Mouse (Mus musculus) 3T3-L1 (cell line): ENCODE data around the gene Kdsr.
"Not testable (repeated sequence)": the region's sequence is repeated elsewhere in the genome, so short reads cannot be mapped to it uniquely, and the experiment has no call there.

Experiments
- DNase-seq: peaks from one replicate; pipeline ENCODE4 v3.0.0-alpha.2; 2015; ENCODE audit warnings: low read depth, low spot score

Gene Kdsr

DNA sequence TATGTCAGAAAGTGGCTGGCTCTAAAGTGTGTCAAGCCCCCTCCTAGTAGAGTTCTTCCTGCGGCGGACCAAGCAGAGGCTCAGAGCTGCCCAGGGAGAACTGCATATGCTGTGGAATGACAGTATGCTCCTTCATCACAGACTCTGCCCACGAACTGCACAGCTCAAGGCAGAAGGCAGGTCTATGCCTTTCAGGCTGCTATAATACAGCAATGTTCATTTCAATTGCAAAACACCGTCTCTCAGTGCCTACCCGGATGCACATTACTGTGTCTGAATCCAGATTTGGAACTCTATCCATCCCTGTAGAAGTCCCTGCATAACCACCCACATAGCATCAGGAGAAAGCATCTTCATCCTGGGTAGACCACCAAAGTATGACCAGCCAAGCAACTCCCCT, 19.7 kb downstream of the Kdsr start:
- no peak for DNase-seq

DNA sequence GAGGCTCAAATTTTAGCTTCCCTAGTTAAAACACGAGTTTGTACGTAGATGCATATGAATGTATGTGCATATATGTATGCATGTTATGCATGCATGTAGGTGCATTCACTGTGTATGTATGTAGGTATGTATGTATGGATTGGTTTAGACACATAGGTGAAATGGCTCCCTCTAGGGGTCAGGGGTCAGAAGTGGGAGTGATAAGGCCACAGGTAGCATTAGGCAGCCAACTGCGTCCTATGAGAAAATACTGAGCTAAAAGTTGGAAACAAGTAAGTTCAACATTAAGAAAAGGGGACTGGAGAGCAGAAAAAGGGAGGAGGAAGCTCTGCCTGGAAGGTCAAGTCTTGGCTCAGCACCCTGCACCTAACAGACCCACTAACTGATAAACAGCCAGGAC, 21.4 kb downstream of the Kdsr start:
- DNase-seq: peak; percentile 33

DNA sequence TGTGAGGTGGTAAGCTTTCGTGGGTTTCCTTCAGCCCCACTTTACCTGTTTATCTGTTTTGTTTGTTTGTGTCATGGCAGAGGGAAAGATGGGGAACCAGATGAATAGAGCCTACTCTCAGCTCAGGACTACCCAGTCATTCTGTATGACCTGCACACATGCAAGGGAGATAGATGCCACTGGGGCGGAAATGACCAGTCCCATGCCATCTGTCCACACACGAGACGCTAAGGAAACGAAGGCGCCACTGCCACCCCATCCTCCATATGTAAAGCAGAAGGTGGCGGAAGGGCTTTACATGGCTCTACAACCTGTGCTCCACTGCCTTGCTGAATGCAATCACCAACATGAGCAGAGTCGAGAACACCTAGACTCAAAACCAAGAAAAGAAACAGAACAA, 23.3 kb downstream of the Kdsr start:
- DNase-seq: no peak

DNA sequence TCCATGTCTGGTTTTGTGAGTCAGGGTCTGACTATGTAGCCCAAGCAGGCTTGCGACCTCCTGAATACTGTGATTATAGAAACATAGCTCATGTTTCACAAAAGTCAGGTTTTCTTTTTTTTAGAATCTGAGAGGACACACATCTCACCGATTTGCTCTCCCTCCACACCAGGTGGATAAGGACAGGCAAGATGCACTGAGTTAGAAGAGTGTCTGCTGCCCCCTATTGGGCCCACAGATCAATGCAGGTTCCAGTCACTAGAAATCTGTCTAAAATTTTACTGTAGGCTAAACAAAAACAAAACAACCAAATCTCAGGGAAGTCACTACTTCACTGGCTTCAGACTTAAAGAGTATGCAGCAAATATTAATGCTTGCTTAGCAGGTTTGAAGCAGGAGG, 23.9 kb downstream of the Kdsr start:
- DNase-seq: peak; percentile 76

DNA sequence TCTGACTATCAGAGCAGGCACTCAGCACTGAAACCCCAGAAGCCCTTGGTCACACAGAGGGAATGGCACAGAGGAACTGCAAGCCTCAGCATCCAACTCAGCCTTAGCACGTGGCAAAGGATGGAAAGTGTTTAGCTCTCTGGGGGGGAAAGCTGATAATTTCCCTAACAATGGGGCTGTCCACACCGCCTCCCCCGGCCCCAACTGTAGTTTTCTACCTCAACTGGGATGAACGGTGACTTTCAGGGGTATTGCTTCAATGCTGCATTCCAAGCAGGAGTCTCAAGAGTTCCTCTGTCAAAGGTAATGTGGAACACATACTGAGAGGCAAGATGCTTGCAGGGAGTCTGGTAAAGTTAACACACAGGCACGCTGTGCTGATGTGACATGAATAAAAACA, 37.5 kb downstream of the Kdsr start:
- DNase-seq: no peak

DNA sequence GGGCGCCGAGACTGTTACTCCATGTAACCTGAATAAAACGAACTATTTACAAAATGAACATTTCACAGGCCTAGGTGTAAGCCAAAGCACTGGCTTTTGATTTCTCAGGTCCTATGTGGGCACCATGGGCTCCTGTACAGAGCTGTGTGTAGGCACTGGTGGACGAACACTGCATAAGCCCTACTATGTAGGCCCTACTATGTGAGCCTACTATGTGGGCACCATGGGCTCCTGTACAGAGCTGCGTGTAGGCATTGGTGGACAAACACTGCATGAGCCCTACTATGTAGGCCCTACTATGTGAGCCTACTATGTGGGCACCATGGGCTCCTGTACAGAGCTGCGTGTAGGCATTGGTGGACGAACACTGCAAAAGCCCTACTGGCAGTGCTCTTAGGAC, 41.8 kb downstream of the Kdsr start:
- DNase-seq: not testable (repeated sequence)

DNA sequence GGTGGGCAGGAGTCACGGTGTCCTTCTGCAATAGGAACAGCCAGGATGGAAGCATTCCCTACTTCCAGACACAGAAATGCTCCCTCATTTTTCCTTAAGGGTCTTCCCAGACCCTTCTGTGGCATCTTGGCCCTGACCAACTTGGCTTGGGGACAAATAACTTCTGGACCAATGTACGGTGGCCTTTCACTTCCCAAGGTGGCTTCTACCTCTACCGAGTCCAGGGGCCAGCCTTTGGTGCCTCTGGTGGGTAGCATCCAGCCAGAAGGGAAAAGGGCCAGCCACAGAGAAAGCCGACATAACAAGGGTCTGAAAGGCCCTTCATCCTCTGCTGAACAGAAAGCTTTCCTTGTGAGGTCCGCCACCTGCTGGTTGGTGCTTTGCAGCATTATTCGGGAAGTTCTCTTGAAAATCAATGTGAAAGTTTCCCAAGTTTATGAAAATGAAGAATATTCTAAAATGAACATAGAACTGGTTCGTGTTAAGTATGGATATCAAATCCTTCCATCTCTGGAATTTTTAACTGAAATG, 42.4 kb downstream of the Kdsr start:
- peak; percentile 89 for DNase-seq

DNA sequence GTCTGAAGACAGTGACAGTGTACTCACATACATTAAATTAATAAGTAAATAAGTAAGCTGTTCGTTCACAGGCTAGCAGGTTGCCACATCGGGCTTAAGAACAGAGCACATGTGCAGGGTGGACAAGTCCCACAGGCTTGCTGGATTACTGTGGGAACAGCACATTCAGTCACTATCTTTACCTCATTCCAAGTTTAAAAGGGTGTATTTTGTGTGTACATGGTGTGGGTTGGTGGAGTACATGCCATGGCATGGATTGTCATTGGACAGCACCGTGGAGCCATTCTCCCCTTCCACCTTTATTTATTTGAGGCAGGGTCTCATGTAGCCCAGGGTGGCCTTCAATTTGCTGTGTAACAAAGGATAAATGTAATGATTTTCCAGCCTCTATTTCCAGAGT, 43.4 kb downstream of the Kdsr start:
- DNase-seq: no peak

DNA sequence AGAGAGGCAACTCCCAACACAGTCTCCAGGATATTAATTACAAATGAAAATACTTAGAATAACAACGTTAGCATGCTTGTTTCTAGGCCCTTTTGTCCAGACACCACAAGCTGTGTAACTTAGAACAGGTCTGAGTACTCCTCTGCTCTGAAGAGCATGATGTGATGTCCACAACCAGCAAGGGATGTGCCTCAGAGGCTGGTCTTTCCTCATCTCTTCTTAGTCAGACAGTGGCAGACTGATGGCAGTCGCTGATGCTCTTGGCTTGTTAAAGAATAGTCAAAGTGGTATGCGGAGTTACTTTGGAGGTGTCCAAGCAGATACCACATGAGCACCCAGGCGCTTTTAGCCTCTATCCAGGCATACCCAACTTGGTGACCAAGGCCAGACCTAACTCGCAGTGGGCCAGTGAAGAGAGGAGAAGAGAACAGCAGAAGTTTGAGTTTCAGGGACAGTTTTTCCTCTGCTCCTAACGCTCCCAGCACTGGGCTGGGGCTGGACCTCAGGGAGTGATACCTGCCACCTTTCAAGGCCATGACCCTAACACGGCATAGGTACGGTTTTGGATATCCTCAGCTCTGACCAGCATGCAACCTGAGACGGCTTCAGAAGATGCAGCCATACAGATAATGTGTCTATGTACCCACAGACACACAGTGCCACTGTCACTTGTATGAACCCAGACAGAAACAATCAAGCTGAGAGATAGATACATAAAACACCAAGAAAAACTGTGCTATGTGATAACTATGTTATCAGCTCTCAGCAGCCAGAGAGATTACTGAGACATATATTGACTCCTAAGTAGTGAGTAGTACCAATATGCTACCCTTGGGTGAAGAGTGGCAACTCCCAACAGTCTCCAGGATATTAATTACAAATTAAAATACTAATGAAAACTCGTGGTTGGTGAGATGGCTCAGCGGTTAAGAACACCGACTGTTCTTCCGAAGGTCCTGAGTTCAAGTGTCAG, 44.1 kb downstream of the Kdsr start:
- DNase-seq: peak; percentile 31

DNA sequence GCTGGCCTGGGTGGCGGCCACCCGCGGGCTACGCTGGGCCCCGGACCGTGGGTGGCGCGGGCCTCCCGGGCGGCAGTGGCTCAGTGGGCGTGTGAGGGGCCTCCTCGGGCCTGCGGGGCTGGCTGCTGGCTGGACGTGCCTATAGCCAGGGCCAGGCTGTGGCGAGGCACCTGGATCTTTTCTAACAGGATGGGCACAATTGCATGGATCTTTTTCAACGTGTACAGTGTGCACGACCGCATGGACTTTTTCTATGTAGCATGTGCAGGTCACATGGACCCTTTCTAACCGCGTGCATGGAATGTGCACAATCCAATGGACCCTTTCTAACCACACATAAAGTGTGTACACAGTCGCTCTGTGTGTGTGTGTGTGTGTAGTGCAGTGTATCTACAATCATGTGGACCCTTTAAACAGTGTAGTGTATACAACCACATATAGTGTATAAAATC, 45.0 kb downstream of the Kdsr start:
- peak; percentile 54 for DNase-seq

DNA sequence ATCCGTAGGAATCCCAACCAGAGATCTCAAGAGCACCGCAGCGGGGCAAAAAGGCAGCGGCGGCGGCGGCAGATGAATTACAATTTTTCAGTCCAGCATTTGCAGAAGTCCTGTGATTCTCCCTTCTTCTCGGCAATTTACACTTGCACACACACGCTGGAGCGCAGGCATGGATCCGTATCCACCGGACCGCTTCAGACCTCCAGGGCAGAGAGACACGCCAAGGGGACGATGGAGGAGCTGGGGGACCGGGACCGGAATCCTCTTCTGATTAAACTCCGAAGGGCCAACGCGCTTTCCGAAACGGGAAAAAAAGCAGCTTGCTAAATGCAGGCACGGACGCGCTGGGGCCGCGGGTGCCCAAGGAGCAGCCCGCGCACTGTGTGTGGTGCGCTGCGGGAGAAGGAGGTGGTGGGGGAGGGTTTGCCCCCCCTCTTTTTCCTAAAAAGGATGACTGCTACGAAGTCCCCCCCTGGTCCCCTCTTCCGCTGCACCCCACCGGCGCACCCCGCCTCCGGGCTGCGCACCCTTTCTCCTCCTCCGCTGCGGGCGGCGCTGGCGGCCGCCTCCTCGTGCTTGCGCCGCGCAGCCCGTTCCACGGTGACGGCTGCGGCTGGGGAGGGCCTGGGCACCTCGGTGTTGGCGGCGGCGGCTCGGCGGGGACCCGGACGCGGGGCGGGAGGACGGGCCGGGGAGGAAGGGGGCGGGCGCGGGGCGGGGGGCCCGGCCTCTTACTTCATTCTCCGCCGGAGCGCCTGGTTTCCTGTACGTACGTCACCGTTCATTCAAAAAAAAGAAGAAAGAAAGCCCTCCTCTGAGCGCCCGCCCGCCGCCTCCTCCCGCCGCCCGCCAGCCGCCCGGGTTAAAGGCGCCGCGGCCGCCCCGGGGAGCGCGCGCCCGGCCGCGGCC, 45.7 kb downstream of the Kdsr start, which contains the start of gene Bcl2:
TSS of gene Bcl2 (minus strand) at position 654 of the 909 bp plus-strand sequence.
- peak; percentile 74 for DNase-seq

DNA sequence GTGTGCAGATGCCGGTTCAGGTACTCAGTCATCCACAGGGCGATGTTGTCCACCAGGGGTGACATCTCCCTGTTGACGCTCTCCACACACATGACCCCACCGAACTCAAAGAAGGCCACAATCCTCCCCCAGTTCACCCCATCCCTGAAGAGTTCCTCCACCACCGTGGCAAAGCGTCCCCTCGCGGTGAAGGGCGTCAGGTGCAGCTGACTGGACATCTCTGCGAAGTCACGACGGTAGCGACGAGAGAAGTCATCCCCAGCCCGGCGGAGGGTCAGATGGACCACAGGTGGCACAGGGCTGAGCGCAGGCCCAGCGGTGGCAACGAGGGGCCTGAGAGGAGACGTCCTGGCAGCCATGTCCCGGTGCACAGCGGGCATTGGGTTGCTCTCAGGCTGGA, 47.2 kb downstream of the Kdsr start:
- no peak for DNase-seq

DNA sequence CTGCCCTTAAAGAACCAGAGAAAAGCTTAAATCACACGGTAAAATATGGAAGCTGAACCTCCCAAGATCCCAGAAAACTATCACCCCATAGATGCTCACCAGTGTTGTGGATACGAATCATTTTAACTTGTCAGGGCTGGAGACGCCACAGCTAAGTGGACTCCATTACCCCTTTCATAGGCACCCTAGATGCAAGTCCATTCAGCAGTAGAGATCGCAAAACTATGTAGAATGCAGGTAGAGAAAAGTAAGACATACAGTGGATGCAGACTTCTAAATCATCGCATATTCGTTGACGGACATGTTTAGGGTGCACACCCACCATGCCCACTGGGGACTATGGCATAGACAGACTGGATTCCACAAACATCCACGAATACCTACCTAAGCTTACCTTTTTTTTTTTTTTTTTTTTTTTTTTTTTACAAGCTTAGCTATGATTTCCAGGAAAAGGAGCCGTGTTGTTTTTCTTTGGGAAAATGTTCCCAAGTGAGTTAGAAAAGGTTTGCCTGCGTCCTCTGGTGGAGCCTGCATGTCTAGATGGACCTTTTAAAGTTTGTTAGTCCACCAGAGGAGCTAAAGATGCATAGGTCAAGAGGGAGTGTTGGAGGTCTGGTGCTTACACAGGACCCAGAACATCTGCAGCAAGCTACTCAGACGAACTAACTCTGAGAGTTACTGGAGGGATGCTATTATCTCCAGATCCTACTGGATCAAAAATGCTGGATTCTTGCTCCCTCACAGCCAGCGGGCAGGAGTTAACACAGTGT, 48.0 kb downstream of the Kdsr start:
- no peak for DNase-seq

DNA sequence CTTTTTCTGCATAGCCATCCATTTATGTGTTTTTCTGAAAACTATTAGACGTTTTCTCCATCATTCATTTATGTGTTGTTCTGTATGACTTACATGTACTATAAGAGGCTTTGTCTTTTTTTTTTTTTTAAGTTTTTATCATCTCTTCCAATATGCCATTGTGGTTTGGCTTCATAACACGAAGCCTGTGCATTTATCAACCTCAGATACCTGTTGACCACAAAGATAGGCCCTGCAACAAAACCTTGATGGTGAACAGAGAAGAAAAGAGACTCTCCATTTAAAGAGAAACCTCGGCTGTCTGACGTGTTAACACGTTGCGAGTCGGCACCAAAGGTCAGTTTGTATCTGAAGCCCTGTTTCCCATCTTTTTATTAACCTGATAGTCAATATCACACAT, 49.3 kb downstream of the Kdsr start:
- no peak for DNase-seq

DNA sequence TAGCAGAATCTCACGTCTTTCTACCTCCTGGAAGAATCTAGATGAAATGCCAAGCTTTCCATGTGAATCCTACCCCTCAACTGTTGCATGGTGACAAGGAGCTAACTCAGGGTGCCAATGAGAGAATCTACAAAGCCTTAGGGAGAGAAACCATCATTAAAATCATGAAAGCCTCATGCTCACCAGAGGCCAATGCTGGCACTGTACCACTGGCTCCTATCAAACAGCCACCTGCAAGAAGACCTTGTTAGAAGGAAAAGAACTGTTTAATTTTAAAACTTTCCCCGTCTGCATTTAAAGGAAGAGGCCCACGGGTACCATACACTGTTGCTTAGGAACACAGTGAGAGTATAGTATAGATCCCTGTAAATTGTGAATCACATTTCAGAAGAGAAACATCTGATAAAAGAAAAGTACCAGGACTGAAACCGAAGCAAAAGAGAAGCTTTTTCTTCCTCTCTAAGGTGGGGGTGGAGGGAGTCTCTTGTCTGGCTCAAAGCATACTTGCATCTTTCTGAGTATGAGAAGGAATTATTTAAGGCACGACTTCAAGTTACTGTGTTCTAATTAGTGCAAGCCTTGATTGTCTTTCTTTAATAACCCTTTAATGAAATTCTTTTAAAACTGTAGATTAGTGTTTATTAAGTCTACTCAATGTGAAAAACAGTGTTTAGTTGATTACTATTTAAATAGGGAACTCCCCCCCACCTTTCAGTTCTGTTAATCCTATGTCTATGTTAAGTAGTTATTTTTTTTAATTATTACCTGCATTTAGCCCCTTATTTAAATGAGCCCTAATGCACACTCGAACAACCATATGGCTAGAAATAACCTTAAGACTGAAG, 52.3 kb downstream of the Kdsr start:
- DNase-seq: no peak

DNA sequence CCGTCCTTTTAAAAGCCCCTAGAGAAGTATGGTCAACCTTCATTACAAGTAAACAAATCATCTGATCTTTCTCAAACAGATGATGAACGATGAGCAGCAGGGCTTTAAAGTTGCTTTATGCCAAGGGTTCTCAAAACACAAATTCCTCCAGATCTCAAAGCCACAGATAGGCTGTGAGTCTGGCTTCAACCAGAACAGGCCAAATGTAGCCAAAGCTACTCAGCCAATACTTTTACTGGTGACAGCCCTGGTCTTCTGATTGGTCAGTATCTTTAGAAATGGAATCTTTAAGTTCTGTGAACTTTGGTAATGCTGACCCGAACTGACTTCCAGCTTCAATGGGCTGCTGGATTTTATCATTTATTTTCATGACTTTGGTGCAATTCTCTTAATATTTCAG, 56.3 kb downstream of the Kdsr start:
- DNase-seq: peak; percentile 52

DNA sequence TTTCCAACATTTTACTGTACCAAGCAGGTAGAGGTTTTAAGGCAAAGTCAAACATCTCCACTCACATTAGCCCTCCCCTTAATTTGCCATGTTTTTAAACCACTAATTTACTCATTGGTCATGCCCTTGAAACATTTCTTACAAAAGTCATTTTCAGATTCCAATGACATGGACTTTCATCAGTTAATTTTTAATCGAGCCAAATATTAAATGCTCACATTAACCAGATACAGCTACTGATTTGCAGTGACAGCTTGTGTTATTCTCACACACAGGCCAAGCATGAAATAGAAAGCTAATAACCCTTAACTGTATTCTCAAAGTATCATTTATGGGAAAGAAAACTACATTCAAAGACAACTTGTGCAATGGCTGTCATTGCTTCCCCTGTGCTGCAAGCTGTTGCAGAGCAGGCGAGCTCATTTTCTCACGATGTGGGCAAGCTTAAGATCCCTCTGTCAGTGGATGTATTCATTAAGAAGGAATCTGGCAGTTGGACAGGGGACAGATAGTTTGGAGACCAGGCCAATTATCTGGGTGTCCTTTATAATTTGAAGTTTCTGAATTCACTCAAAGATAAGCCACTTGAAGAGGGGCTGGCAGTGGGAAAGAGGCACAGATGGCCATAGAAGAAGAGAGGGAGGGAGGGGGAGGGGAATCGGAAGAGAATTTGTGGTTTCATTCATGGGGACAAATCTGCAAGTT, 56.9 kb downstream of the Kdsr start:
- peak; percentile 54 for DNase-seq

DNA sequence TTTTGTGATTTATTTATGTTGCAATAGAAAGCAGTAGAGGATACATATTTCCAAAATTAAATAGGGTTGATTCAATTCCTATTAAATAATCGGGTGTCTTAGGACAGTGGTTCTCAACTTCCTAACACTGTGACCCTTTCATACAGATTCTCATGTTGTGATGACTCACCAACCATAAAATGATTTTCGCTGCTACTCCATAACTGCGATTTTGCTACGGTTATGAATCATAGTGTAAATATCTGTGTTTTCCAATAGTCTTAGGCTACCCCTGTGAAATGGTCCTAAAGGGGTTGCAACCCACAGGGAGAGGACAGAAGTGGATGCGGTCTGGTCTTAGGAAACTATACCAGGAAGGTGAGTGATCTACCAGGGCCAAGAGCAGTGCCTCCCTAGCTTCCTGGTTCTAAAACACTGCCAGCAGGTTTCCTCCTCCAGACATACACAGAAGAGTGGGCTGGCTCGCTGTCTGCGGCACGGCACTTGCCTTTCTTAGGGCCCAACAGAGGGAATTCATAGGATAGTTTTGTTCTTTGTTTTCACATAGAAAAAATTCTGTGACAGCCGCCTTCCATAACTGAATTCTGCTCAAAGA, 58.9 kb downstream of the Kdsr start:
- DNase-seq: peak; percentile 82

DNA sequence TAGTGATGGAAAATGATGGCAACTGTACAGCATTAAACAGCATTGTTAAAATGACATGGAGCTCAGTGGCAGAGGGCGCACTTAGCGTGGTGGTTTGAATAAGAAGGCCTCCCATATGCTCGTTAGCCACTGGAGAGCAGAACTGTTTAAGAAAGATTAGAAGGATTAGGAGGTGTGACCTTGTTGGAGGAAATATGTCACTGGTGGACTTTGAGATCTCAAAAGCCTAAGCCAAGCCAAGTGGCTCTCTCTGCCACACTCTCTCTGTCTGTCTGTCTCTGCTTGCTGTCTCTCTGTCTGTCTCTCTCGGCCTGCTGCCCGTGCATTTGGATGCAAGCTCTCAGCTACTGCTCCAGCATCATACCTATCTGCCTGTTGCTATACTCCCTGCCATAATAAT, 63.1 kb downstream of the Kdsr start:
- no peak for DNase-seq
